Mouse (Mus musculus) heart, embryonic 14.5 days (tissue): ENCODE measurements around the gene Ccdc91. TPM values are rescaled to one million over a fixed set of nuclear protein-coding genes. Genes with fewer than 3 reads are reported as not detected.

Experiments
- ATAC-seq: fragments of 200-750 bp; cut with Nextera tagmentation; 2 replicates; pipeline ENCODE4 v1.8.0; 2017; ENCODE audit warnings: low read depth, moderate TSS enrichment; ENCODE audit not compliant: insufficient number of reproducible peaks, insufficient read depth, low FRiP score
- H3K27ac ChIP-seq, 2 experiments: fragments of 200-500 bp in 1 of 2; fragments of 300-500 bp in 1 of 2; sonication (generic) in 1 of 2; replicated peaks in 1 of 2; 2 replicates each; pipeline ENCODE4 v1.5.1; 2012 to 2014; ENCODE audit warnings: low read depth in 2 of 2, low read length in 2 of 2, control low read depth in 1 of 2, mild to moderate bottlenecking in 1 of 2, mixed read lengths in 1 of 2; ENCODE audit not compliant: control insufficient read depth in 1 of 2, insufficient read depth in 1 of 2
- H3K27me3 ChIP-seq: fragments of 300-500 bp; sonication (generic); 2 replicates; pipeline ENCODE4 v1.6.1; 2014; ENCODE audit warnings: mild to moderate bottlenecking, low read length, control low read depth; ENCODE audit not compliant: control insufficient read depth, insufficient read depth
- H3K36me3 ChIP-seq: fragments of 300-500 bp; sonication (generic); 2 replicates; pipeline ENCODE4 v1.6.1; 2014; ENCODE audit warnings: mild to moderate bottlenecking, control low read depth, low read length, mixed read lengths; ENCODE audit not compliant: control insufficient read depth, insufficient read depth
- H3K4me1 ChIP-seq, 2 experiments: fragments of 200-500 bp in 1 of 2; fragments of 300-500 bp in 1 of 2; sonication (generic) in 1 of 2; 2 replicates each; pipeline ENCODE4 v1.6.1; 2012 to 2014; ENCODE audit warnings: low read length in 2 of 2, control low read depth in 1 of 2, mixed read lengths in 1 of 2; ENCODE audit not compliant: control insufficient read depth in 2 of 2, insufficient read depth in 2 of 2
- H3K4me2 ChIP-seq: fragments of 300-500 bp; sonication (generic); 2 replicates; pipeline ENCODE4 v1.6.1; 2014; ENCODE audit warnings: mild to moderate bottlenecking, low read length
- H3K4me3 ChIP-seq, 2 experiments: fragments of 200-500 bp in 1 of 2; fragments of 300-500 bp in 1 of 2; sonication (generic) in 1 of 2; 2 replicates each; pipeline ENCODE4 v1.5.1; 2012 to 2014; ENCODE audit warnings: low read length in 2 of 2, mild to moderate bottlenecking in 2 of 2, control low read depth in 1 of 2, low read depth in 1 of 2, moderate library complexity in 1 of 2; ENCODE audit not compliant: control insufficient read depth in 1 of 2, insufficient read depth in 1 of 2
- H3K9ac ChIP-seq: fragments of 300-500 bp; sonication (generic); 2 replicates; pipeline ENCODE4 v1.6.1; 2014; ENCODE audit warnings: mild to moderate bottlenecking, low read length
- H3K9me3 ChIP-seq: fragments of 300-500 bp; sonication (generic); 2 replicates; pipeline ENCODE4 v1.6.1; 2016; ENCODE audit warnings: low read length, control low read depth; ENCODE audit not compliant: control insufficient read depth
- WGBS: fragments of 180-500 bp; shearing (Covaris S2); extraction: QIAGEN DNeasy Blood & Tissue Kit; methylation state at CpG from one replicate; pipeline ENCODE4 v1.1.7; 2014; 5-methylcytosine and 5-hydroxymethylcytosine counted together
- polyA plus RNA-seq: library from polyadenylated mRNA; unstranded; fragments of >200 nt; fragmentation: Nextera tagmentation; extraction: Ambion mirVana; gene quantifications from 2 replicates; pipeline ENCODE4 v1.2.1, GENCODE M21; 2014

Ccdc91 gene
- polyA plus RNA-seq, 1 experiment from 2014 or later, result 25.1 TPM

DNA sequence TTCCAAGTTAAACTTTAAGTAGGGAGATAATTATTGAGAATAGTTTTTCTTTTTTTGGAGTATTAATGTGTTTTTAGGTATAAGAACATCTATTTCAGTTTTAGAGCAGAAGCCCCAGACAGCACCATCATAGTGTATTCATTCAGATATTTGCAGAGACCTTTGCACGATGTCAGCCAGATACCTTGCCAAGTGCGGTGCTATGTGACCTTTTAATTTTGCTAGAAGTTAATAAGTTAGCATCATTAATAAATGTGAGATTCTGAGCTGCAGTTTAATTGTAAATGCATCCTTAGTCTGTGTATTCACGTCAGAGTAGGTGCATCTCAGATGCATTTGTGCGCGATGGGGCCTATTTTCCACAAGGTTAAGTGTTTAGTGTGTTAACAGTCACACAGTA is 59.3 kb downstream of the Ccdc91 start:
- ATAC-seq, result no peak
- Histone ChIP-seq H3K27ac (no peak overlapping the region), H3K9me3 (no peaks in the 10 kb centered on the region), H3K36me3 (peaks cover 16% of the 10 kb centered on the region; the same call in 1 of the 2 replicates), H3K4me1 (no peaks in the 10 kb centered on the region), H3K4me2 (no peak overlapping the region), H3K4me3 (no peak overlapping the region), H3K9ac (no peak overlapping the region), H3K27me3 (no peaks in the 10 kb centered on the region)
- 90% methylated on average over 5 of the region's 5 CpGs for WGBS

DNA sequence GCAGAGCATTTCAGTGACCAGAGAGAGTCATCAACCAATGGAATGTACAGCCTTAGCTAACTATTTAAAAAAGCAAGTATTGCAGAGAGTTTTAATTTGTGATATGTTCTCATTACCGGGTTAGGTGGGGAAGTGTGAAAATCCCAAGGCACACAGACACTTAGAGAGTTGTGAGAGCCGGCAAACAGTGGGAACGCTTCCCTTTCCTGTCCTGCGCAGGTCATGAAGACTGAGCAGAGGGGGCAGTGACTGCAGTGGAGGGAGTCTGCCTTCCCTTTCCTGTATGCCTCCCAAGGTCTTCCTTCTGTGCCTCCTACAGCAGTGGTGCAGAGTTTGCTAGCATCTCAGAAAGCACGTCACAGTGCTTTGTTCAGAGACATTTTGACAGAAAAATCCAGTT is 62.6 kb downstream of the Ccdc91 start:
- Histone ChIP-seq H3K4me2 (no peak overlapping the region), H3K9ac (no peak overlapping the region), H3K27me3 (no peaks in the 10 kb centered on the region), H3K27ac (no peak overlapping the region), H3K4me3 (no peak overlapping the region), H3K9me3 (no peaks in the 10 kb centered on the region), H3K36me3 (peaks cover 16% of the 10 kb centered on the region; the same call in 1 of the 2 replicates), H3K4me1 (no peaks in the 10 kb centered on the region)
- WGBS, result 73% methylated on average over 5 of the region's 5 CpGs
- ATAC-seq, result no peak

DNA sequence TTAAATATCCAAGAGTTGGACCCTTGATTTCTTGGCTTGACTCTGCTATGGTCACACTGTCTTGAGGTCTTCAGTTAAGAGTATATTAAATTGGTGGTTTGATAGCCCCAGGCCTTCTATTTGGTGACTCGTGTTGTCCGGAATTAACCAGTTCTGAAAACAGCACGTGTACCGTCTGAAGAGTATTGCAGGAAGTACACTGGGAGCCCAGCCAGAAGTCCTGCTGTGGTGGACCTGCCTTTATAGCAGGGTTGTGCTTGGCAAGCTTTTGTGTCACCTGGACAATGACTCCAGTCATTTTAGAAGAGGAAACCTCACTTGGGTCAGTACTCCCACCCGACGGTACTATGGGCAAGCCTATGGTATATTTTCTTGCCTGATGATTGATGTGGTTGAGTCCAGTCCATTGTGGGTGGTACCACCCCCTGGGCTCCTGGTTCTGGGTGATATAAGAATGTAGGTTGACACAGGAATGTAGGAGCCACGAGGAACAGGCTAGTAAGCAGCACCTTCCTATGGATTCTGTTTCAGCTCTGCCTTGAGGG is 63.5 kb downstream of the Ccdc91 start:
- 75% methylated on average over 7 of the region's 7 CpGs for WGBS
- Histone ChIP-seq H3K4me2 (no peak overlapping the region), H3K36me3 (peaks cover 16% of the 10 kb centered on the region; the same call in 1 of the 2 replicates), H3K27me3 (no peaks in the 10 kb centered on the region), H3K4me1 (no peaks in the 10 kb centered on the region), H3K9ac (no peak overlapping the region), H3K27ac (no peak overlapping the region), H3K9me3 (no peaks in the 10 kb centered on the region), H3K4me3 (no peak overlapping the region)
- no peak for ATAC-seq

DNA sequence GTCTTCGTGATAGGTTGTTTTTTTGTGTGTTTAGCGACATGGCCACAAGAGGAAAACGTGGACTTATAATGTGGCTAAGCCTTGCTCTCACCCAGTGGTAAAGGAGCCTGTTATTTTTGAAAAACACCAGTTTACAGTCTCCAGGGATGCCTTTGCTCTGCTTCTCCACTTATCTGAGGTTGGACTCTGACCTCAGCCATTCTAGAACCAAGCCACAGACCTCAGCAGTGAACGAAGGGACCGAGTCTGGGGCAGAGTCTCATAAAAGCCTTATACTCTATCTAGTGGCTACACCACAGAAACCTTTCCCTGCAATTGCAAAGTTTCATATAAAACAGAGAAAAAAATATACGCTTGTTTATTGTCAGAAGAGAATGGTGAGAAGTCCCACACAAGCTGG is 65.3 kb downstream of the Ccdc91 start:
- Histone ChIP-seq H3K27ac (no peak overlapping the region), H3K27me3 (no peaks in the 10 kb centered on the region), H3K4me2 (no peak overlapping the region), H3K4me1 (no peaks in the 10 kb centered on the region), H3K4me3 (no peak overlapping the region), H3K9ac (no peak overlapping the region), H3K36me3 (peaks cover 4% of the 10 kb centered on the region; the same call in 1 of the 2 replicates), H3K9me3 (0 out of 2 replicates have a peak, but pooled peaks cover 2% of the 10 kb centered on the region)
- no peak for ATAC-seq
- WGBS, result 80% methylated on average over 6 of the region's 6 CpGs

DNA sequence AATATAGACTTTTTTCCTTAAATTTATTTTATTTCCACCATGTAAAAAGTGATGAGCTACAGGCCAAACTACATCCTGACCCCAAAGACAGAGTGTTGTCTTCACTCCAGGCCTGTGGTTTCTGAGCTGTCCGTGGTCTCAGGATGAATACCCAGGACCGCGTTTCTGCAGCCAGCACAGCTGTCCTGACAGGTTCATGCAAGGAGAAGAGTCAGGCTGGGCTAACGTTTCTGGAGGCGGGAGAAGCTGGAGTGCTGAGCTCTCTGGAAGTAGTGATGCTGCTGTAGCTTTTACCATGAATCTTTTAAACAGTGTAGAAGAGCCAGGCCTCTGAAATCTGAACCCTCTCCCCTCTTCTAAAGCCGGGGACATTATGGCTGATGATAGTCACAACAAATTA is 80.0 kb downstream of the Ccdc91 start:
- ATAC-seq, result no peak
- Histone ChIP-seq H3K27me3 (no peaks in the 10 kb centered on the region), H3K9ac (no peak overlapping the region), H3K36me3 (no peaks in the 10 kb centered on the region), H3K4me3 (no peak overlapping the region), H3K9me3 (no peaks in the 10 kb centered on the region), H3K4me1 (no peaks in the 10 kb centered on the region), H3K27ac (no peak overlapping the region), H3K4me2 (no peak overlapping the region)
- WGBS, result 52% methylated on average over 6 of the region's 6 CpGs

DNA sequence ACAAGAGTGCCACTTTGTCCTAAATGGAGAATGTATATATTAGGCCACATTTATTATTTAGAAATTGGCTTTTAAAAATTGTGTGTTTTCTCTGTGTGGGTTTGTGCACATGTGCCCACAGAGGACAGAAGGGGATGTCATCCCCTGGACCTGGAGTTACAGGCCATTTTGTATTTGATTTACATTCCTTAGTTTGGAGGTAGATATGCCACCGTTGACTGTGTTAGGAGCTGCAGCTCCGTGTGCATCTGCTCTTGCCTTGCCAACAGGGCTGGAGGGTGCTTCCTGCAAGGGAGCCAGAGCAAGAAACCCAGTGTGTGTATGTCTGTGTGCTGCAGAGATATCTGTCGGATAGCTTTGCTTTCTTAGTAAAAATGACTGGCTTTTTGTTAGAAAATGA is 83.7 kb downstream of the Ccdc91 start:
- no peak overlapping the region for H3K4me3 ChIP-seq
- no peak for ATAC-seq
- H3K4me2 ChIP-seq, result no peak overlapping the region
- H3K4me1 ChIP-seq, result no peaks in the 10 kb centered on the region
- no peaks in the 10 kb centered on the region for H3K9me3 ChIP-seq
- H3K27me3 ChIP-seq, result no peaks in the 10 kb centered on the region
- H3K9ac ChIP-seq, result no peak overlapping the region
- no peaks in the 10 kb centered on the region for H3K36me3 ChIP-seq
- 67% methylated on average over 3 of the region's 3 CpGs for WGBS
- H3K27ac ChIP-seq, result no peak overlapping the region

DNA sequence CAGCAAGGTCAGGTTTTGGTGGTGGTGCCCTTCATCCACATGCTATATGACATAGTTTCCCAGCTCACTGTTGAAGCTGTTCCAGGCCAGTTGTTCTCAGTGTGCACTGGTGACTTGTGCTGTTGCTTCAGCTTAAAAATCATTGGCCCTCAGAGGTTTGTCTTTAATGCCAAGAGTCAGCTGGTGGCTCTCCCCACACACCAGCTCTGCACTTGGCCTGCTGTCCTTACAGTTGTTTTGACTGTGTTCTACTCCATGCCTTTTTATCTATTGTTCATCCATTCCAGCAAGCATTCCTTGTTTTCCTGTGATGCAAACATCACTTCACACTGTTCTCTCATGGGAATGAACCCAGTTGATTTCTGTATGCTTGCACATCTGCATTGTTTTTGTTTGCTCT is 84.8 kb downstream of the Ccdc91 start:
- H3K9me3 ChIP-seq, result no peaks in the 10 kb centered on the region
- H3K36me3 ChIP-seq, result no peaks in the 10 kb centered on the region
- H3K4me2 ChIP-seq, result no peak overlapping the region
- H3K4me1 ChIP-seq, result no peaks in the 10 kb centered on the region
- H3K9ac ChIP-seq, result no peak overlapping the region
- H3K4me3 ChIP-seq, result no peak overlapping the region
- no peak overlapping the region for H3K27ac ChIP-seq
- no peak for ATAC-seq
- H3K27me3 ChIP-seq, result no peaks in the 10 kb centered on the region

DNA sequence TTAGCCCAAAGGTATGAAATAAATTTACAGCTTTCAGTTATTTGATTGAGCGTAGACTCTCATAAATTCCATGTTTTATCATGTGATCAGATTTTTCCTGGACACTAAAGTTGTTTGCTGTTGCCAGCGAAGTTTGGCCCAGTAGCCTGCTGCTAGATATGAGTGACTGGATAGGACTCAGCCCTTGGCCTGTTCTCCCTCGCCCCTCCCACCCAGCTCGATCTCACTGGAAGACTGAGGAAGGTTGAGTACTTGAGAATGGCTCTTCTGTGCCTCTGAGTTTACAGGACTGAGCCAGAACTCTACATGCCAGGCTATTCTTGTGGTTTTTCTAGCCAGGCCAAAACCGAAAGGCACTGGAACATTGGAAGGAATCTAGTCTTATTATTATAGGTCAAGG is 93.6 kb downstream of the Ccdc91 start:
- Histone ChIP-seq H3K27ac (no peak overlapping the region), H3K36me3 (no peaks in the 10 kb centered on the region), H3K4me2 (no peak overlapping the region), H3K9me3 (no peaks in the 10 kb centered on the region), H3K4me3 (no peak overlapping the region), H3K9ac (no peak overlapping the region), H3K27me3 (no peaks in the 10 kb centered on the region), H3K4me1 (peaks cover 0 to 3% of the 10 kb centered on the region in 2 experiments; a peak in 1 of 4 replicates)
- whole genome bisulfite sequencing, result 83% methylated on average over 5 of the region's 5 CpGs
- no peak for ATAC-seq
